Mouse (Mus musculus) limb, embryonic 14.5 days (tissue): ENCODE results near the gene Xirp1. TPM values are rescaled to one million over a fixed set of nuclear protein-coding genes. Genes with fewer than 3 reads are reported as not detected.

Source experiments
- ATAC-seq: fragments of 200-750 bp; cut with Nextera tagmentation; 2 replicates; pipeline ENCODE4 v1.8.0; 2017; ENCODE audit warnings: low read depth, moderate number of reproducible peaks, moderate TSS enrichment; ENCODE audit not compliant: low FRiP score
- DNase-seq: peaks from one replicate; pipeline ENCODE4 v3.0.0-alpha.2; 2015; ENCODE audit warnings: low spot score
- H3K27ac ChIP-seq: fragments of 300-500 bp; sonication (generic); replicated peaks from 2 replicates; pipeline ENCODE4 v1.5.1; 2014; ENCODE audit warnings: low read depth, mild to moderate bottlenecking, low read length, moderate library complexity, mixed read lengths
- H3K27me3 ChIP-seq: fragments of 300-500 bp; sonication (generic); 2 replicates; pipeline ENCODE4 v1.6.1; 2014; ENCODE audit warnings: low read length, mixed read lengths; ENCODE audit not compliant: control insufficient read depth, insufficient read depth
- H3K36me3 ChIP-seq: fragments of 300-500 bp; sonication (generic); 2 replicates; pipeline ENCODE4 v1.6.1; 2014; ENCODE audit warnings: mild to moderate bottlenecking, low read length, moderate library complexity, mixed read lengths; ENCODE audit not compliant: control insufficient read depth, insufficient read depth
- H3K4me1 ChIP-seq: fragments of 300-500 bp; sonication (generic); 2 replicates; pipeline ENCODE4 v1.6.1; 2014; ENCODE audit warnings: antibody characterized with exemption, low read length, mixed read lengths; ENCODE audit not compliant: control insufficient read depth, insufficient read depth
- H3K4me2 ChIP-seq: fragments of 300-500 bp; sonication (generic); replicated peaks from 2 replicates; pipeline ENCODE4 v1.6.1; 2014; ENCODE audit warnings: low read depth, mild to moderate bottlenecking, low read length, moderate library complexity; ENCODE audit not compliant: severe bottlenecking
- H3K4me3 ChIP-seq: fragments of 300-500 bp; sonication (generic); replicated peaks from 2 replicates; pipeline ENCODE4 v1.5.1; 2014; ENCODE audit warnings: low read length
- H3K9ac ChIP-seq: fragments of 300-500 bp; sonication (generic); 2 replicates; pipeline ENCODE4 v1.6.1; 2014; ENCODE audit warnings: mild to moderate bottlenecking, low read depth, low read length, moderate library complexity; ENCODE audit not compliant: severe bottlenecking
- H3K9me3 ChIP-seq: fragments of 300-500 bp; sonication (generic); 2 replicates; pipeline ENCODE4 v1.6.1; 2016; ENCODE audit warnings: low read length; ENCODE audit not compliant: control insufficient read depth
- POLR2A ChIP-seq: fragments of 200-500 bp; IDR thresholded peaks from 2 replicates; pipeline ENCODE4 v1.8.0; 2012; ENCODE audit warnings: inconsistent platforms, mild to moderate bottlenecking, moderate library complexity, borderline replicate concordance; ENCODE audit not compliant: insufficient read depth, insufficient read length; ENCODE audit errors: extremely low read depth
- WGBS: fragments of 180-500 bp; shearing (Covaris S2); extraction: QIAGEN DNeasy Blood & Tissue Kit; methylation state at CpG from one replicate; pipeline ENCODE4 v1.1.7; 2014; 5-methylcytosine and 5-hydroxymethylcytosine counted together
- polyA plus RNA-seq, 2 experiments: library from polyadenylated mRNA; depleted of rRNA in 1 of 2; stranded (reverse) in 1 of 2; unstranded in 1 of 2; fragments of >200 nt; fragmentation: Nextera tagmentation in 1 of 2; extraction: Ambion mirVana in 1 of 2; gene quantifications; 2 replicates each; pipeline versions ENCODE4 v1.2.1 to v1.2.3; 2012 to 2014

Gene Xirp1
- polyA plus RNA-seq (2012; rRNA removed) (1.4 TPM in 2 replicates), polyA plus RNA-seq (2014; fragmentation: Nextera tagmentation; extraction: Ambion mirVana) (1.4 and 2.2 TPM in 2 replicates)

DNA sequence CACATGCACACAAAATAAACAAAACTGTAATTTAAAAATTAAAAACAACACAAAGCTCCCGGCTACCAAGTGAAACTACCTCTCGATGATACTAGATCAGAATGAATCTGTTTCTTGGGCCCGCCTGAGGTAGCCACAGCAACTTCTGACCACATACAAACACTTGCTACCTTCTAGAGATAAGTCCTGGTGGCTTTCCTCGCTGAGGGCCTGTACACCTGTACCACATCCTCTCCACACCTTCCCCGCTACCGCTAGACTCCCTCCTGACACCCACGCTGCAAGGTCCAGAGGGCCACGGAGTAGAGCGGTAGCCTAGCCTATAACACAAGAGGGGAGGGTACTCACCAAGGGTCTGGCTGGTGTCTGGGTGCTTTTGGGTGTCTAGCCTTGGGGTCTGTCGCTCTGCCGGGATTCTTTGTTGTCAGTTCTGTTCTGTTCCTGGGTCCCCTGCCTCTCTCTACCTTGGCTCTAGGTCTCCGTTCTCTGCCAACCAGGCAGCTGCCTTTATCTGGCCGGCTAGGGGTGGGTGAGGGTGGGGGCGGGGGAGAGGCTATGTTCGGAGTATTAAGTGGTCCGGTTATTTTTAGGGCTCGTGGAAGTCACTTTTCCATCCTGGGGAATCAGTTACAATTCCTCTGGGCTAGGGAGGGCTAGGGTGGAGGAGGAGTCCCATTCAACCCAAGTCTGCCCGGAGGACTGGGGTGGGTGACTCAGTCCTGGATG is at the start of gene Xirp1:
TSS of gene Xirp1 (minus strand) at position 513 of the 726 bp plus-strand sequence.
- WGBS = 82% methylated on average over 18 of the region's 18 CpGs

DNA sequence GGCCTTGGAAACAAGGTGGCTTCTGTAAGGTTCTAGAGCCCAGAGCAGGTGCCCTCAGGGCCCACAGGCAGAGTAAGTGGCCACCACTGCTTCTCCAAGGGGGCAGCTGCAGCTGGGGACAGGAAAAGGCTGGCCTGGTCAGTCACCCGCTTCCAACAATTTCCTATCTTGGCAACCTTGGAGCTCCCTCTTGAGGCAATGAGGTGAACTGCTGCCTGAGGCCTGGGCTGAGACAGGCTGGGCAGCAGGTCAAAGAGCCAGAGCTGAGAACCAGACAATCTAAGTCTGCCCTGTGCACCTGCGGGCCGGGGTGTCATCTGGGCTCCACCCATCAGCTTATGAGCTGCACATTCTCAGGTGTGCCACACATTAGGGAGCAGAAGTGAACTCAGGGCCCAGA is 49.8 kb upstream of the Xirp1 start:
- H3K4me2 ChIP-seq = no peak overlapping the region
- ATAC-seq (no peak), DNase-seq (peak; percentile 57)
- no peak overlapping the region for H3K27ac ChIP-seq
- H3K9me3 ChIP-seq = no peaks in the 10 kb centered on the region
- no peak for TF ChIP-seq POLR2A
- H3K4me1 ChIP-seq = no peaks in the 10 kb centered on the region
- 26% methylated on average over 3 of the region's 3 CpGs for WGBS
- no peaks in the 10 kb centered on the region for H3K36me3 ChIP-seq
- H3K4me3 ChIP-seq = no peak overlapping the region
- H3K27me3 ChIP-seq = no peaks in the 10 kb centered on the region
- no peak overlapping the region for H3K9ac ChIP-seq

More for the DNA sequence above, at the start of gene Xirp1:
- Histone ChIP-seq H3K4me3 (no peak within 1 kb of the TSS), H3K4me2 (no peak within 1 kb of the TSS), H3K36me3 (no peaks in the 10 kb centered on the region), H3K27me3 (no peaks in the 10 kb centered on the region), H3K9me3 (no peaks in the 10 kb centered on the region), H3K27ac (no peak within 1 kb of the TSS), H3K4me1 (peaks cover 5% of the 10 kb centered on the region; the same call in 1 of the 2 replicates), H3K9ac (no peak within 1 kb of the TSS)
- ATAC-seq (no peak), DNase-seq (no peak)
- no peak for TF ChIP-seq POLR2A

DNA sequence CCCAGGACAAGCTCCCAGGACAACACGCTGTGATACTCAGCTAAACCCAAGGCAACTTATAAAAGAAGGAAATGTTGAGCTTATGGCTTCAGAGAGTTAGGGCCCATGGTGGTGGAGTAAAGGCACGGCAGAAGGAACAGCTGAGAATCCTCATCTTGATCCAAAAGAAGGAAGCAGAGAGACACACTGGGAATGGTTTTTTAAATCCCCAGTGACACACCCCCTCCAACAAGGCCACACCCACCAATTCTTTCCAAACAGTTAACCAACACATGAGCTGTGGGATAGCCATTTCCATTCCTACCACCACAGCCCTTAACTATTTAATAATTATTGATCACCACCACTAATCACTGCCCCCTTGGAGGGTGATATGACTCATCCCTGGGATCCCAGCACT is 47.9 kb upstream of the Xirp1 start:
- no peak overlapping the region for H3K27ac ChIP-seq
- no peaks in the 10 kb centered on the region for H3K4me1 ChIP-seq
- H3K27me3 ChIP-seq = no peaks in the 10 kb centered on the region
- ATAC-seq = no peak
- no peaks in the 10 kb centered on the region for H3K36me3 ChIP-seq
- no peaks in the 10 kb centered on the region for H3K9me3 ChIP-seq
- H3K9ac ChIP-seq = no peak overlapping the region
- no peak overlapping the region for H3K4me3 ChIP-seq
- TF ChIP-seq POLR2A = no peak
- no peak for DNase-seq
- WGBS = 86% methylated on average over 2 of the region's 2 CpGs
- no peak overlapping the region for H3K4me2 ChIP-seq

DNA sequence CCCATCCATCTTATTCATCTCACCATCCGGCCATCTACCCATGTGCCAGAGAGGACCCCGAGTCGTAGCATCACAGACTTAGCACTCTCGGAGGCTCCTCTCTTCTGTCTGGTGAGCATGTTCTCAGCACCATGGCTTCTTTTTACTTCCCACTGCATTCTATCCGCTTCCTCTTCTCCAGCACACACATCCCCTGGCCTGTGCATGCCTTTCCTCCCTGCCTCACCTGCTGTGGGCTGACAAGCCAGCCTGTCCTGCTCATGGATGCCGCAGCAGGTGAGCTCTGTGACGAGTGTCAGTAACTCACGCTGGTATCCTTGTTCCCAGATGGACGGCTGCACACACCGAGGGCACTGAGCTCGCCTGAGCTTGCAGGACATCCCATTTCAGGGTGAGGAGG is 46.4 kb upstream of the Xirp1 start, which contains the start of gene Cx3cr1:
TSS of gene Cx3cr1 (minus strand) at position 101 of the 400 bp plus-strand sequence.
- no peak for ATAC-seq
- 82% methylated on average over 11 of the region's 11 CpGs for WGBS
- H3K36me3 ChIP-seq = no peaks in the 10 kb centered on the region
- no peak within 1 kb of the TSS for H3K27ac ChIP-seq
- no peaks in the 10 kb centered on the region for H3K27me3 ChIP-seq
- no peak for DNase-seq
- TF ChIP-seq POLR2A = no peak
- no peaks in the 10 kb centered on the region for H3K4me1 ChIP-seq
- H3K4me2 ChIP-seq = no peak within 1 kb of the TSS
- no peaks in the 10 kb centered on the region for H3K9me3 ChIP-seq
- no peak within 1 kb of the TSS for H3K9ac ChIP-seq
- H3K4me3 ChIP-seq = no peak within 1 kb of the TSS

DNA sequence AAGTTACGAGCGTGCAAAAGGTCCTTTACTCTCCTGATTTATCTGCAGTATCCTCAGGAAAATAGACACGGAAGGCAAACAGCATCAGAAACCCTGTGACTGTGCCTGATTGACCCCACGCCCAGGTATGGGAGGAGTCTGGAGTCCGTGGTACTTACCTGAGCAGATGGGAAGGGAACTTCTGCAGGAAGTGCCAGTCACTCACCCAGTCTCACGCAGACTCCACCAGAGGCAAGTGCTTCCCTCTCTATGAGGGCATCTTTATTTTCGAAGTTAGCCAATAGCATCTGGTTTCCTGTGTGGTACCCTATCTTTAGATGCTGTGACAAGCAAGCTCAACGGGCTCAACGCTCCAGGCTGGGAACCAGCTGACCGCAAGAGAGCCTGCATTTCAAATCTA is 44.6 kb upstream of the Xirp1 start:
- WGBS = 53% methylated on average over 10 of the region's 10 CpGs
- H3K9ac ChIP-seq = no peak overlapping the region
- no peaks in the 10 kb centered on the region for H3K9me3 ChIP-seq
- ATAC-seq = no peak
- no peak overlapping the region for H3K27ac ChIP-seq
- H3K4me1 ChIP-seq = no peaks in the 10 kb centered on the region
- no peak for DNase-seq
- no peaks in the 10 kb centered on the region for H3K27me3 ChIP-seq
- no peak overlapping the region for H3K4me3 ChIP-seq
- no peak overlapping the region for H3K4me2 ChIP-seq
- no peak for TF ChIP-seq POLR2A
- H3K36me3 ChIP-seq = no peaks in the 10 kb centered on the region
